Mouse (Mus musculus) lung, postnatal 0 days (tissue): ENCODE measurements around the gene Apeh. TPM values are rescaled to one million over a fixed set of nuclear protein-coding genes. Genes with fewer than 3 reads are reported as not detected.
A peak's percentile ranks its signal among the peaks of the same experiment; 100 is the strongest.

Source experiments
- ATAC-seq: fragments of 200-750 bp; cut with Nextera tagmentation; 2 replicates; pipeline ENCODE4 v1.8.0; 2017; ENCODE audit warnings: moderate library complexity
- DNase-seq: peaks from one replicate; pipeline ENCODE4 v3.0.0-alpha.2; 2016; ENCODE audit warnings: low spot score
- H3K27ac ChIP-seq: fragments of 300-500 bp; sonication (generic); 2 replicates; pipeline ENCODE4 v1.5.1; 2014; ENCODE audit warnings: antibody characterized with exemption, mild to moderate bottlenecking, low read length, mixed read lengths
- H3K27me3 ChIP-seq: fragments of 300-500 bp; sonication (generic); replicated peaks from 2 replicates; pipeline ENCODE4 v1.6.1; 2014; ENCODE audit warnings: low read length, mixed read lengths; ENCODE audit not compliant: insufficient read depth
- H3K36me3 ChIP-seq: fragments of 300-500 bp; sonication (generic); 2 replicates; pipeline ENCODE4 v1.6.1; 2014; ENCODE audit warnings: low read length, mixed read lengths; ENCODE audit not compliant: insufficient read depth
- H3K4me1 ChIP-seq: fragments of 300-500 bp; sonication (generic); 2 replicates; pipeline ENCODE4 v1.6.1; 2014; ENCODE audit warnings: antibody characterized with exemption, low read depth, low read length, mixed read lengths; ENCODE audit not compliant: insufficient read depth
- H3K4me2 ChIP-seq: fragments of 300-500 bp; sonication (generic); replicated peaks from 2 replicates; pipeline ENCODE4 v1.6.1; 2014; ENCODE audit warnings: low read depth, mild to moderate bottlenecking, low read length, moderate library complexity, mixed read lengths
- H3K4me3 ChIP-seq: fragments of 300-500 bp; sonication (generic); 2 replicates; pipeline ENCODE4 v1.5.1; 2014; ENCODE audit warnings: low read depth, low read length
- H3K9ac ChIP-seq: fragments of 300-500 bp; sonication (generic); replicated peaks from 2 replicates; pipeline ENCODE4 v1.6.1; 2014; ENCODE audit warnings: low read depth, mild to moderate bottlenecking
- H3K9me3 ChIP-seq: fragments of 300-500 bp; sonication (generic); 2 replicates; pipeline ENCODE4 v1.6.1; 2016; ENCODE audit warnings: low read length, mixed read lengths
- CTCF ChIP-seq: IDR thresholded peaks from 2 replicates; pipeline ENCODE4 v1.5.1; 2016; ENCODE audit warnings: antibody characterized with exemption, mild to moderate bottlenecking
- EP300 ChIP-seq: IDR thresholded peaks from 2 replicates; pipeline ENCODE4 v1.6.1; 2016; ENCODE audit warnings: antibody characterized with exemption, mild to moderate bottlenecking, control low read depth
- WGBS: fragments of 180-500 bp; shearing (Covaris S2); extraction: QIAGEN DNeasy Blood & Tissue Kit; methylation state at CpG from one replicate; pipeline ENCODE4 v1.1.7; 2014; 5-methylcytosine and 5-hydroxymethylcytosine counted together
- polyA plus RNA-seq: library from polyadenylated mRNA; unstranded; fragments of >200 nt; fragmentation: Nextera tagmentation; extraction: Ambion mirVana; gene quantifications from 2 replicates; pipeline ENCODE4 v1.2.1, GENCODE M21; 2015

Apeh gene
- polyA plus RNA-seq, 1 experiment from 2014 or later = 29.3 TPM

- no peak for ATAC-seq
- Histone ChIP-seq H3K4me2 (no peak overlapping the region), H3K4me1 (peaks cover 5% of the 10 kb centered on the region; the same call in 1 of the 2 replicates), H3K36me3 (peaks cover 45% of the 10 kb centered on the region; the same call in 1 of the 2 replicates), H3K9me3 (no peaks in the 10 kb centered on the region), H3K9ac (no peak overlapping the region), H3K27ac (no peak overlapping the region), H3K4me3 (no peak overlapping the region), H3K27me3 (peaks cover 5% of the 10 kb centered on the region; the same call in 1 of the 2 replicates)
- TF ChIP-seq CTCF (no peak), EP300 (no peak)
- WGBS = 92% methylated on average over 4 of the region's 4 CpGs
- DNase-seq = no peak
These were observed 9.1 kb downstream of the Apeh start for GRCm38 (mm10) chr9:108085261-108085660.

GRCm38 (mm10) chr9:108083561-108083960, 10.8 kb downstream of the Apeh start:
- 50% methylated on average over 6 of the region's 6 CpGs for WGBS
- peaks cover 8% of the 10 kb centered on the region; the same call in 1 of the 2 replicates for H3K4me1 ChIP-seq
- ATAC-seq = no peak

GRCm38 (mm10) chr9:108082988-108083431, 11.4 kb downstream of the Apeh start, which contains the start of gene Rnf123:
Rnf123 (minus strand) TSS chr9:108083346.
- peaks cover 28% of the 10 kb centered on the region; the same call in 1 of the 2 replicates for H3K36me3 ChIP-seq
- H3K27ac ChIP-seq = no peak within 1 kb of the TSS
- H3K9ac ChIP-seq = peak within 1 kb of the TSS; percentile 19; the same call in 1 of the 2 replicates
- 32% methylated on average over 12 of the region's 12 CpGs for WGBS
- no peak for ATAC-seq
- no peaks in the 10 kb centered on the region for H3K9me3 ChIP-seq
- no peak for TF ChIP-seq EP300
- no peak for TF ChIP-seq CTCF
- H3K4me2 ChIP-seq = peak within 1 kb of the TSS; percentile 36
- H3K4me1 ChIP-seq = peaks cover 14% of the 10 kb centered on the region
- DNase-seq = no peak
- H3K27me3 ChIP-seq = peaks cover 5% of the 10 kb centered on the region; the same call in 1 of the 2 replicates
- H3K4me3 ChIP-seq = no peak within 1 kb of the TSS

More at GRCm38 (mm10) chr9:108083561-108083960, 10.8 kb downstream of the Apeh start:
- TF ChIP-seq EP300 (no peak), CTCF (no peak)
- Histone ChIP-seq H3K36me3 (peaks cover 30% of the 10 kb centered on the region; the same call in 1 of the 2 replicates), H3K9me3 (no peaks in the 10 kb centered on the region), H3K9ac (no peak overlapping the region), H3K27ac (no peak overlapping the region), H3K27me3 (peaks cover 5% of the 10 kb centered on the region; the same call in 1 of the 2 replicates), H3K4me2 (no peak overlapping the region), H3K4me3 (no peak overlapping the region)
- DNase-seq = no peak

- Histone ChIP-seq H3K4me3 (no peak overlapping the region), H3K4me2 (peak overlapping the region; percentile 36), H3K9ac (peak overlapping the region; percentile 19; the same call in 1 of the 2 replicates), H3K4me1 (peaks cover 15% of the 10 kb centered on the region), H3K9me3 (no peaks in the 10 kb centered on the region), H3K27me3 (peaks cover 5% of the 10 kb centered on the region; the same call in 1 of the 2 replicates), H3K27ac (no peak overlapping the region), H3K36me3 (peaks cover 28% of the 10 kb centered on the region; the same call in 1 of the 2 replicates)
- DNase-seq (no peak), ATAC-seq (no peak)
- TF ChIP-seq EP300 = no peak
- no peak for TF ChIP-seq CTCF
- WGBS = 3% methylated on average over 19 of the region's 19 CpGs
These were observed 11.9 kb downstream of the Apeh start for GRCm38 (mm10) chr9:108082549-108082948.

- Histone ChIP-seq H3K9me3 (no peaks in the 10 kb centered on the region), H3K36me3 (0 out of 2 replicates have a peak, but pooled peaks cover 8% of the 10 kb centered on the region), H3K27ac (no peak within 1 kb of the TSS), H3K27me3 (peaks cover 5% of the 10 kb centered on the region; the same call in 1 of the 2 replicates), H3K4me2 (peak within 1 kb of the TSS; percentile 89), H3K4me3 (peak within 1 kb of the TSS; percentile 65), H3K9ac (peak within 1 kb of the TSS; percentile 88), H3K4me1 (peaks cover 15% of the 10 kb centered on the region)
- ATAC-seq (peak; percentile 3; the same call in 1 of the 2 replicates), DNase-seq (no peak)
- WGBS = 71% methylated on average over 5 of the region's 5 CpGs
- TF ChIP-seq EP300 (no peak), CTCF (no peak)
These were observed 14.2 kb downstream of the Apeh start, which contains the start of gene Mst1 for GRCm38 (mm10) chr9:108080168-108080567. Mst1 (plus strand) TSS chr9:108080436.

GRCm38 (mm10) chr9:108073141-108073930, 21.1 kb downstream of the Apeh start:
- ATAC-seq = no peak
- no peak for DNase-seq
- no peak overlapping the region for H3K4me2 ChIP-seq
- H3K36me3 ChIP-seq = peaks cover 5% of the 10 kb centered on the region; the same call in 1 of the 2 replicates
- H3K9me3 ChIP-seq = no peaks in the 10 kb centered on the region
- H3K27ac ChIP-seq = no peak overlapping the region
- no peaks in the 10 kb centered on the region for H3K27me3 ChIP-seq
- H3K9ac ChIP-seq = no peak overlapping the region
- no peak overlapping the region for H3K4me3 ChIP-seq
- 67% methylated on average over 7 of the region's 7 CpGs for WGBS
- TF ChIP-seq EP300 (no peak), CTCF (no peak)
- peaks cover 5% of the 10 kb centered on the region; the same call in 1 of the 2 replicates for H3K4me1 ChIP-seq
